Mouse (Mus musculus): ENCODE data around the gene A4gnt. TPM values are rescaled to one million over a fixed set of nuclear protein-coding genes. Genes with fewer than 3 reads are reported as not detected.

A4gnt gene
- polyA plus RNA-seq (2015; fragmentation: Nextera tagmentation; extraction: Ambion mirVana) = not detected in 2 replicates

GRCm38 (mm10) chr9:99612202-99612601 is at the start of gene A4gnt:
Gene A4gnt, plus strand, starts transcription at chr9:99612502.
- no peaks in the 10 kb centered on the region for H3K36me3 ChIP-seq (ENCODE audit: control insufficient read depth, insufficient read depth)
- 37% methylated on average over 2 of the region's 2 CpGs for WGBS
- no peak for ATAC-seq (replicated peaks; ENCODE audit: extremely low read depth, insufficient read depth, low FRiP score)
- no peaks in the 10 kb centered on the region for H3K9me3 ChIP-seq (replicated peaks; ENCODE audit: control insufficient read depth, low read length)
- no peak within 1 kb of the TSS for H3K4me2 ChIP-seq (ENCODE audit: low read depth, low read length)
- no peaks in the 10 kb centered on the region for H3K27me3 ChIP-seq (ENCODE audit: control insufficient read depth, insufficient read depth, low read length)
- H3K4me3 ChIP-seq (ENCODE audit: low read length) = no peak within 1 kb of the TSS
- no peaks in the 10 kb centered on the region for H3K4me1 ChIP-seq (ENCODE audit: control insufficient read depth, insufficient read depth, low read length)
- no peak within 1 kb of the TSS for H3K9ac ChIP-seq (ENCODE audit: low read length)
- no peak within 1 kb of the TSS for H3K27ac ChIP-seq (ENCODE audit: low read length)

GRCm38 (mm10) chr9:99563714-99564113 is 48.6 kb upstream of the A4gnt start:
- 16% methylated on average over 11 of the region's 11 CpGs for WGBS
- H3K9me3 ChIP-seq (replicated peaks; ENCODE audit: control insufficient read depth, low read length) = no peaks in the 10 kb centered on the region
- no peaks in the 10 kb centered on the region for H3K36me3 ChIP-seq (ENCODE audit: control insufficient read depth, insufficient read depth)
- no peak overlapping the region for H3K4me2 ChIP-seq (ENCODE audit: low read depth, low read length)
- no peak for ATAC-seq (replicated peaks; ENCODE audit: extremely low read depth, insufficient read depth, low FRiP score)
- H3K4me1 ChIP-seq (ENCODE audit: control insufficient read depth, insufficient read depth, low read length) = peaks cover 12% of the 10 kb centered on the region
- no peak overlapping the region for H3K27ac ChIP-seq (ENCODE audit: low read length)
- no peak overlapping the region for H3K9ac ChIP-seq (ENCODE audit: low read length)
- no peaks in the 10 kb centered on the region for H3K27me3 ChIP-seq (ENCODE audit: control insufficient read depth, insufficient read depth, low read length)
- H3K4me3 ChIP-seq (ENCODE audit: low read length) = no peak overlapping the region

- H3K4me3 ChIP-seq (ENCODE audit: low read length) = peak overlapping the region; percentile 69
- H3K27me3 ChIP-seq (ENCODE audit: control insufficient read depth, insufficient read depth, low read length) = no peaks in the 10 kb centered on the region
- no peaks in the 10 kb centered on the region for H3K36me3 ChIP-seq (ENCODE audit: control insufficient read depth, insufficient read depth)
- peak overlapping the region; percentile 95 for H3K4me2 ChIP-seq (ENCODE audit: low read depth, low read length)
- H3K9me3 ChIP-seq (replicated peaks; ENCODE audit: control insufficient read depth, low read length) = no peaks in the 10 kb centered on the region
- ATAC-seq (replicated peaks; ENCODE audit: extremely low read depth, insufficient read depth, low FRiP score) = no peak; the same call in 1 of the 2 replicates
- WGBS = 2% methylated on average over 15 of the region's 15 CpGs
- H3K4me1 ChIP-seq (ENCODE audit: control insufficient read depth, insufficient read depth, low read length) = peaks cover 8% of the 10 kb centered on the region
- H3K9ac ChIP-seq (ENCODE audit: low read length) = peak overlapping the region; percentile 81
- H3K27ac ChIP-seq (ENCODE audit: low read length) = peak overlapping the region; percentile 95
Observed at GRCm38 (mm10) chr9:99568023-99568346, 44.3 kb upstream of the A4gnt start.

GRCm38 (mm10) chr9:99568347-99569070 is 43.8 kb upstream of the A4gnt start, which contains the start of gene Armc8:
Gene Armc8, minus strand, starts transcription at chr9:99568899.
- Histone ChIP-seq H3K4me2 (ENCODE audit: low read depth, low read length) (peak within 1 kb of the TSS; percentile 95), H3K9ac (ENCODE audit: low read length) (peak within 1 kb of the TSS; percentile 81), H3K4me1 (ENCODE audit: control insufficient read depth, insufficient read depth, low read length) (peaks cover 8% of the 10 kb centered on the region), H3K27ac (ENCODE audit: low read length) (peak within 1 kb of the TSS; percentile 95), H3K9me3 (replicated peaks; ENCODE audit: control insufficient read depth, low read length) (no peaks in the 10 kb centered on the region), H3K36me3 (ENCODE audit: control insufficient read depth, insufficient read depth) (no peaks in the 10 kb centered on the region), H3K4me3 (ENCODE audit: low read length) (peak within 1 kb of the TSS; percentile 69), H3K27me3 (ENCODE audit: control insufficient read depth, insufficient read depth, low read length) (no peaks in the 10 kb centered on the region)
- ATAC-seq (replicated peaks; ENCODE audit: extremely low read depth, insufficient read depth, low FRiP score) = peak; percentile 96
- under 1% methylated on average over 70 of the region's 70 CpGs for WGBS

GRCm38 (mm10) chr9:99569071-99569397 is 43.3 kb upstream of the A4gnt start:
- Histone ChIP-seq H3K36me3 (ENCODE audit: control insufficient read depth, insufficient read depth) (no peaks in the 10 kb centered on the region), H3K4me3 (ENCODE audit: low read length) (peak overlapping the region; percentile 69), H3K9me3 (replicated peaks; ENCODE audit: control insufficient read depth, low read length) (no peaks in the 10 kb centered on the region), H3K9ac (ENCODE audit: low read length) (peak overlapping the region; percentile 81), H3K27ac (ENCODE audit: low read length) (peak overlapping the region; percentile 95), H3K4me1 (ENCODE audit: control insufficient read depth, insufficient read depth, low read length) (peaks cover 8% of the 10 kb centered on the region), H3K4me2 (ENCODE audit: low read depth, low read length) (peak overlapping the region; percentile 75), H3K27me3 (ENCODE audit: control insufficient read depth, insufficient read depth, low read length) (no peaks in the 10 kb centered on the region)
- under 1% methylated on average over 9 of the region's 9 CpGs for WGBS
- peak; percentile 47 for ATAC-seq (replicated peaks; ENCODE audit: extremely low read depth, insufficient read depth, low FRiP score)

GRCm38 (mm10) chr9:99575677-99576480 is 36.4 kb upstream of the A4gnt start, which contains the start of gene Dbr1:
Gene Dbr1, plus strand, starts transcription at chr9:99575799.
- ATAC-seq (replicated peaks; ENCODE audit: extremely low read depth, insufficient read depth, low FRiP score) = peak; percentile 94
- peaks cover 9% of the 10 kb centered on the region for H3K4me1 ChIP-seq (ENCODE audit: control insufficient read depth, insufficient read depth, low read length)
- H3K27ac ChIP-seq (ENCODE audit: low read length) = peak within 1 kb of the TSS; percentile 83
- H3K9ac ChIP-seq (ENCODE audit: low read length) = peak within 1 kb of the TSS; percentile 88
- peak within 1 kb of the TSS; percentile 81 for H3K4me2 ChIP-seq (ENCODE audit: low read depth, low read length)
- H3K27me3 ChIP-seq (ENCODE audit: control insufficient read depth, insufficient read depth, low read length) = no peaks in the 10 kb centered on the region; the same call in 1 of the 2 replicates
- H3K4me3 ChIP-seq (ENCODE audit: low read length) = peak within 1 kb of the TSS; percentile 76
- H3K36me3 ChIP-seq (ENCODE audit: control insufficient read depth, insufficient read depth) = no peaks in the 10 kb centered on the region
- H3K9me3 ChIP-seq (replicated peaks; ENCODE audit: control insufficient read depth, low read length) = no peaks in the 10 kb centered on the region
- under 1% methylated on average over 57 of the region's 57 CpGs for WGBS

GRCm38 (mm10) chr9:99580655-99581054 is 31.6 kb upstream of the A4gnt start:
- ATAC-seq (replicated peaks; ENCODE audit: extremely low read depth, insufficient read depth, low FRiP score) = no peak
- Histone ChIP-seq H3K27ac (ENCODE audit: low read length) (no peak overlapping the region), H3K9ac (ENCODE audit: low read length) (no peak overlapping the region), H3K4me1 (ENCODE audit: control insufficient read depth, insufficient read depth, low read length) (peaks cover 9% of the 10 kb centered on the region), H3K27me3 (ENCODE audit: control insufficient read depth, insufficient read depth, low read length) (no peaks in the 10 kb centered on the region), H3K36me3 (ENCODE audit: control insufficient read depth, insufficient read depth) (peaks cover 18% of the 10 kb centered on the region), H3K4me2 (ENCODE audit: low read depth, low read length) (no peak overlapping the region), H3K9me3 (replicated peaks; ENCODE audit: control insufficient read depth, low read length) (no peaks in the 10 kb centered on the region), H3K4me3 (ENCODE audit: low read length) (no peak overlapping the region)
- WGBS = 33% methylated on average over 2 of the region's 2 CpGs

- no peak for ATAC-seq (replicated peaks; ENCODE audit: extremely low read depth, insufficient read depth, low FRiP score)
- 26% methylated on average over 8 of the region's 8 CpGs for WGBS
- H3K9me3 ChIP-seq (replicated peaks; ENCODE audit: control insufficient read depth, low read length) = no peaks in the 10 kb centered on the region
- no peak overlapping the region for H3K27ac ChIP-seq (ENCODE audit: low read length)
- no peak overlapping the region for H3K9ac ChIP-seq (ENCODE audit: low read length)
- no peak overlapping the region for H3K4me2 ChIP-seq (ENCODE audit: low read depth, low read length)
- peaks cover 18% of the 10 kb centered on the region for H3K36me3 ChIP-seq (ENCODE audit: control insufficient read depth, insufficient read depth)
- H3K4me3 ChIP-seq (ENCODE audit: low read length) = no peak overlapping the region
- no peaks in the 10 kb centered on the region for H3K27me3 ChIP-seq (ENCODE audit: control insufficient read depth, insufficient read depth, low read length)
- no peaks in the 10 kb centered on the region for H3K4me1 ChIP-seq (ENCODE audit: control insufficient read depth, insufficient read depth, low read length)
Observed at GRCm38 (mm10) chr9:99587505-99588202, 24.6 kb upstream of the A4gnt start.
